Comparison of ENCODE assay signal across 8 mouse cellular contexts in genomic region chr7:19086042-19086441, GRCm38 (mm10). TPM values are rescaled to one million over a fixed set of nuclear protein-coding genes. Genes with fewer than 3 reads are reported as not detected.
DNase-seq lines count a peak whose midpoint lies in the region; ATAC-seq and TF ChIP-seq lines count a peak whose summit lies in the region.

No protein-coding gene starts in this region.

- 18% methylated on average over 14 of the region's 14 CpGs for WGBS in heart, postnatal 0 days
- 3% methylated on average over 14 of the region's 14 CpGs for WGBS in liver, embryonic 15.5 days (ENCODE audit: insufficient replicate concordance)
- WGBS in small intestine, adult 2 months: 6% methylated on average over 14 of the region's 14 CpGs

- H3K36me3 ChIP-seq in heart, postnatal 0 days (replicated peaks; ENCODE audit: control insufficient read depth, insufficient read depth, low read length): peaks cover 49% of the 10 kb centered on the region
- H3K36me3 ChIP-seq in liver, embryonic 15.5 days (replicated peaks): peaks cover 16% of the 10 kb centered on the region
- no peaks in the 10 kb centered on the region for H3K36me3 ChIP-seq in small intestine, adult 2 months (ENCODE audit: control insufficient read depth, insufficient read depth, low read length)

- no peaks in the 10 kb centered on the region for H3K27me3 ChIP-seq in heart, postnatal 0 days (ENCODE audit: control insufficient read depth, insufficient read depth, low read length)
- peaks cover 90% of the 10 kb centered on the region for H3K27me3 ChIP-seq in liver, embryonic 15.5 days
- H3K27me3 ChIP-seq in small intestine, adult 2 months (ENCODE audit: control insufficient read depth, insufficient read depth, low read length): no peaks in the 10 kb centered on the region; the same call in 1 of the 2 replicates

- TF ChIP-seq EP300 in heart, postnatal 0 days (IDR thresholded peaks at IDR 0.05; ENCODE audit: low read depth): no peak

- DNase-seq in gastrocnemius, adult 2 months: peak; percentile 77
- DNase-seq in gastrocnemius, adult 8-10 months (ENCODE audit: low spot score in 2 of 2): no peak
- DNase-seq in adrenal gland, postnatal 14 days: peak; percentile 88
- DNase-seq in heart, postnatal 0 days (ENCODE audit: low spot score): peak; percentile 65
- no peak for DNase-seq in layer of hippocampus, adult 18-20 months (ENCODE audit: low spot score in 2 of 2)
- no peak for DNase-seq in left cerebral cortex, adult 8-10 months (ENCODE audit: low spot score in 2 of 2)

- H3K4me2 ChIP-seq in heart, postnatal 0 days (ENCODE audit: low read depth, low read length): peak overlapping the region; percentile 78
- peak overlapping the region; percentile 62 for H3K4me2 ChIP-seq in liver, embryonic 15.5 days

- no peak for TF ChIP-seq CTCF in gastrocnemius, adult 2 months (IDR thresholded peaks at IDR 0.05)
- no peak for TF ChIP-seq CTCF in heart, postnatal 0 days (IDR thresholded peaks at IDR 0.05; ENCODE audit: low read depth)
- TF ChIP-seq CTCF in small intestine, adult 2 months (IDR thresholded peaks at IDR 0.05; ENCODE audit: extremely low read depth, insufficient read length, insufficient replicate concordance, low read depth, low read length): no peak

- ATAC-seq in heart, postnatal 0 days (ENCODE audit: insufficient read depth, low read depth): peak; percentile 12; the same call in 1 of the 2 replicates
- peak; percentile 56 for ATAC-seq in liver, embryonic 15.5 days (ENCODE audit: insufficient read depth)

- H3K4me1 ChIP-seq in heart, postnatal 0 days (ENCODE audit: control insufficient read depth, insufficient read depth): peaks cover 48% of the 10 kb centered on the region
- peaks cover 59% of the 10 kb centered on the region for H3K4me1 ChIP-seq in liver, embryonic 15.5 days (replicated peaks)
- H3K4me1 ChIP-seq in small intestine, adult 2 months (ENCODE audit: control insufficient read depth, insufficient read depth, insufficient read length, low read length): peaks cover 17% of the 10 kb centered on the region

- no peaks in the 10 kb centered on the region for H3K9me3 ChIP-seq in heart, postnatal 0 days (replicated peaks; ENCODE audit: control insufficient read depth, low read length)
- H3K9me3 ChIP-seq in liver, embryonic 15.5 days (replicated peaks): no peaks in the 10 kb centered on the region

- intact Hi-C loops in gastrocnemius, adult 2 months (cut with DNase I): no loop called here

- TF ChIP-seq POLR2A in small intestine, adult 2 months (IDR thresholded peaks at IDR 0.05; ENCODE audit: low read depth, low read length): no peak

- no peak overlapping the region; the same call in 1 of the 2 replicates for H3K9ac ChIP-seq in heart, postnatal 0 days (replicated peaks; ENCODE audit: low read depth, low read length)
- no peak overlapping the region; the same call in 1 of the 2 replicates for H3K9ac ChIP-seq in liver, embryonic 15.5 days

- H3K4me3 ChIP-seq in gastrocnemius, adult 2 months: peak overlapping the region; percentile 87
- peak overlapping the region; percentile 62 for H3K4me3 ChIP-seq in heart, postnatal 0 days (ENCODE audit: low read depth, low read length)
- peak overlapping the region; percentile 24 for H3K4me3 ChIP-seq in liver, embryonic 15.5 days (replicated peaks)
- peak overlapping the region; percentile 44 for H3K4me3 ChIP-seq in small intestine, adult 2 months (ENCODE audit: low read depth, low read length)

- peak overlapping the region; percentile 99 for H3K27ac ChIP-seq in gastrocnemius, adult 2 months
- peak overlapping the region; percentile 95 for H3K27ac ChIP-seq in heart, postnatal 0 days (ENCODE audit: low read depth)
- no peak overlapping the region for H3K27ac ChIP-seq in liver, embryonic 15.5 days (replicated peaks)
- peak overlapping the region; percentile 50; the same call in 1 of the 2 replicates for H3K27ac ChIP-seq in small intestine, adult 2 months (ENCODE audit: insufficient read depth, low read depth, low read length)

RNA-seq across cellular contexts. Expression of gene Dmpk, which starts 2.4 kb away (rescaled TPM):
- 100 to 1,000 TPM; 265 to 336 TPM for total RNA-seq in gastrocnemius, adult 2 months (2021)
- 100 to 1,000 TPM; 235 to 255 (median 240) TPM for total RNA-seq in gastrocnemius, adult 8-10 months (2022)
- total RNA-seq in adrenal gland, postnatal 14 days (2021): 64.2 and 65.6 TPM in 2 replicates
- total RNA-seq in heart, postnatal 0 days (2014; rRNA removed; ENCODE audit: low replicate concordance): 184 and 253 TPM in 2 replicates
- 97.0 and 98.5 TPM in 2 replicates for polyA plus RNA-seq in heart, postnatal 0 days (2015; fragmentation: Nextera tagmentation; extraction: Ambion mirVana)
- polyA plus RNA-seq in liver, embryonic 15.5 days (2015; fragmentation: Nextera tagmentation; extraction: Ambion mirVana): 13.9 and 15.8 TPM in 2 replicates
- polyA plus RNA-seq in small intestine, adult 2 months (2012; rRNA removed): 353 and 387 TPM in 2 replicates
- total RNA-seq in layer of hippocampus, adult 18-20 months (2021): 10 to 100 TPM; 30.2 to 43.1 TPM
- 10 to 100 TPM; 25.0 to 39.7 (median 31.6) TPM for total RNA-seq in left cerebral cortex, adult 8-10 months (2022)

RNA-seq across cellular contexts. Expression of gene Six5, which starts 8.4 kb away (rescaled TPM):
- 1 to 10 TPM in 1 of 2 experiments, under 1 TPM in 1; 0.89 to 2.3 TPM for total RNA-seq in gastrocnemius, adult 2 months (2021)
- total RNA-seq in gastrocnemius, adult 8-10 months (2022): 1 to 10 TPM; 1.5 to 2.0 (median 1.7) TPM
- 13.3 and 15.3 TPM in 2 replicates for total RNA-seq in adrenal gland, postnatal 14 days (2021)
- total RNA-seq in heart, postnatal 0 days (2014; rRNA removed; ENCODE audit: low replicate concordance): 19.0 and 21.0 TPM in 2 replicates
- polyA plus RNA-seq in heart, postnatal 0 days (2015; fragmentation: Nextera tagmentation; extraction: Ambion mirVana): 3.8 and 4.0 TPM in 2 replicates
- 0.90 and 1.2 TPM in 2 replicates for polyA plus RNA-seq in liver, embryonic 15.5 days (2015; fragmentation: Nextera tagmentation; extraction: Ambion mirVana)
- polyA plus RNA-seq in small intestine, adult 2 months (2012; rRNA removed): 14.1 and 14.5 TPM in 2 replicates
- total RNA-seq in layer of hippocampus, adult 18-20 months (2021): 1 to 10 TPM; 2.0 to 2.6 TPM
- 1 to 10 TPM; 2.0 to 2.5 (median 2.3) TPM for total RNA-seq in left cerebral cortex, adult 8-10 months (2022)

RNA-seq across cellular contexts. Expression of gene Dmwd, which starts 10.0 kb away (rescaled TPM):
- total RNA-seq in gastrocnemius, adult 2 months (2021): 10 to 100 TPM; 31.9 to 32.1 TPM
- total RNA-seq in gastrocnemius, adult 8-10 months (2022): 10 to 100 TPM; 34.9 to 41.8 (median 39.9) TPM
- total RNA-seq in adrenal gland, postnatal 14 days (2021): 45.7 and 47.7 TPM in 2 replicates
- 71.6 and 76.4 TPM in 2 replicates for total RNA-seq in heart, postnatal 0 days (2014; rRNA removed; ENCODE audit: low replicate concordance)
- polyA plus RNA-seq in heart, postnatal 0 days (2015; fragmentation: Nextera tagmentation; extraction: Ambion mirVana): 10.6 and 10.9 TPM in 2 replicates
- polyA plus RNA-seq in liver, embryonic 15.5 days (2015; fragmentation: Nextera tagmentation; extraction: Ambion mirVana): 3.6 and 5.4 TPM in 2 replicates
- 13.9 and 16.3 TPM in 2 replicates for polyA plus RNA-seq in small intestine, adult 2 months (2012; rRNA removed)
- total RNA-seq in layer of hippocampus, adult 18-20 months (2021): 100 to 1,000 TPM; 142 to 148 TPM
- total RNA-seq in left cerebral cortex, adult 8-10 months (2022): 100 to 1,000 TPM; 139 to 148 (median 143) TPM

RNA-seq across cellular contexts. Expression of gene Rsph6a, which starts 31.6 kb away (rescaled TPM):
- total RNA-seq in gastrocnemius, adult 2 months (2021): not detected
- total RNA-seq in gastrocnemius, adult 8-10 months (2022): not detected
- not detected in 2 replicates for total RNA-seq in adrenal gland, postnatal 14 days (2021)
- total RNA-seq in heart, postnatal 0 days (2014; rRNA removed; ENCODE audit: low replicate concordance): not detected in 2 replicates
- polyA plus RNA-seq in heart, postnatal 0 days (2015; fragmentation: Nextera tagmentation; extraction: Ambion mirVana): not detected in 2 replicates
- polyA plus RNA-seq in liver, embryonic 15.5 days (2015; fragmentation: Nextera tagmentation; extraction: Ambion mirVana): not detected in 2 replicates
- not detected in 2 replicates for polyA plus RNA-seq in small intestine, adult 2 months (2012; rRNA removed)
- not detected for total RNA-seq in layer of hippocampus, adult 18-20 months (2021)
- total RNA-seq in left cerebral cortex, adult 8-10 months (2022): under 1 TPM in 3 of 4 experiments, not detected in 1; 0.24 to 0.79 (median 0.32) TPM

RNA-seq across cellular contexts. Expression of gene Gm4969, which starts 32.1 kb away (rescaled TPM):
- total RNA-seq in gastrocnemius, adult 2 months (2021): not detected
- total RNA-seq in gastrocnemius, adult 8-10 months (2022): not detected
- total RNA-seq in adrenal gland, postnatal 14 days (2021): 0.19 TPM in 1 of 2 replicates, not detected in the other
- total RNA-seq in heart, postnatal 0 days (2014; rRNA removed; ENCODE audit: low replicate concordance): 0.19 and 0.69 TPM in 2 replicates
- polyA plus RNA-seq in heart, postnatal 0 days (2015; fragmentation: Nextera tagmentation; extraction: Ambion mirVana): 0.21 and 0.38 TPM in 2 replicates
- 0.14 and 0.17 TPM in 2 replicates for polyA plus RNA-seq in liver, embryonic 15.5 days (2015; fragmentation: Nextera tagmentation; extraction: Ambion mirVana)
- polyA plus RNA-seq in small intestine, adult 2 months (2012; rRNA removed): not detected in 2 replicates
- under 1 TPM in 1 of 2 experiments, not detected in 1; 0.27 TPM for total RNA-seq in layer of hippocampus, adult 18-20 months (2021)
- total RNA-seq in left cerebral cortex, adult 8-10 months (2022): under 1 TPM in 3 of 4 experiments, not detected in 1; 0.37 to 0.68 (median 0.48) TPM

Comparison
In these comparisons a context has a peak if more than half of its experiments do, and no peak if none do; other contexts are left out.
1. DNase-seq: peak in gastrocnemius, adult 2 months (single experiment), adrenal gland, postnatal 14 days (single experiment) and heart, postnatal 0 days (single experiment); none in gastrocnemius, adult 8-10 months (0 of 2), layer of hippocampus, adult 18-20 months (0 of 2) and left cerebral cortex, adult 8-10 months (0 of 2).
2. H3K4me3 ChIP-seq: peak in every context shown above with its lines; median percentile 87 in gastrocnemius, adult 2 months; 62 in heart, postnatal 0 days; 44 in small intestine, adult 2 months; 24 in liver, embryonic 15.5 days.